Mouse (Mus musculus): ENCODE measurements around the gene Trnp1. TPM values are rescaled to one million over a fixed set of nuclear protein-coding genes. Genes with fewer than 3 reads are reported as not detected.

The Trnp1 gene
- polyA plus RNA-seq, 1 experiment from 2014 or later, result 6.4 TPM

GRCm38 (mm10) chr4:133473833-133474232 lies 24.5 kb downstream of the Trnp1 start:
- Histone ChIP-seq H3K27ac (no peak overlapping the region), H3K9ac (no peak overlapping the region), H3K27me3 (replicated peaks) (peaks cover 22% of the 10 kb centered on the region), H3K4me1 (no peaks in the 10 kb centered on the region), H3K9me3 (no peaks in the 10 kb centered on the region), H3K36me3 (replicated peaks) (no peaks in the 10 kb centered on the region), H3K4me2 (no peak overlapping the region), H3K4me3 (no peak overlapping the region)
- WGBS, result 66% methylated on average over 2 of the region's 2 CpGs
- no peak for ATAC-seq (replicated peaks)

GRCm38 (mm10) chr4:133471135-133471821 lies 27.1 kb downstream of the Trnp1 start:
- no peak overlapping the region for H3K4me3 ChIP-seq
- H3K36me3 ChIP-seq (replicated peaks), result no peaks in the 10 kb centered on the region
- H3K9ac ChIP-seq, result no peak overlapping the region
- no peaks in the 10 kb centered on the region for H3K9me3 ChIP-seq
- WGBS, result 78% methylated on average over 7 of the region's 7 CpGs
- no peak for ATAC-seq (replicated peaks)
- no peak overlapping the region for H3K4me2 ChIP-seq
- H3K27me3 ChIP-seq (replicated peaks), result peaks cover 13% of the 10 kb centered on the region
- no peak overlapping the region for H3K27ac ChIP-seq
- peaks cover 11% of the 10 kb centered on the region for H3K4me1 ChIP-seq

GRCm38 (mm10) chr4:133469122-133469521 lies 29.2 kb downstream of the Trnp1 start:
- Histone ChIP-seq H3K4me2 (no peak overlapping the region), H3K4me3 (no peak overlapping the region), H3K9me3 (no peaks in the 10 kb centered on the region), H3K36me3 (replicated peaks) (no peaks in the 10 kb centered on the region), H3K9ac (no peak overlapping the region), H3K4me1 (peaks cover 11% of the 10 kb centered on the region), H3K27ac (no peak overlapping the region), H3K27me3 (replicated peaks) (peaks cover 13% of the 10 kb centered on the region)
- WGBS, result 19% methylated on average over 12 of the region's 12 CpGs
- ATAC-seq (replicated peaks), result no peak

DNA sequence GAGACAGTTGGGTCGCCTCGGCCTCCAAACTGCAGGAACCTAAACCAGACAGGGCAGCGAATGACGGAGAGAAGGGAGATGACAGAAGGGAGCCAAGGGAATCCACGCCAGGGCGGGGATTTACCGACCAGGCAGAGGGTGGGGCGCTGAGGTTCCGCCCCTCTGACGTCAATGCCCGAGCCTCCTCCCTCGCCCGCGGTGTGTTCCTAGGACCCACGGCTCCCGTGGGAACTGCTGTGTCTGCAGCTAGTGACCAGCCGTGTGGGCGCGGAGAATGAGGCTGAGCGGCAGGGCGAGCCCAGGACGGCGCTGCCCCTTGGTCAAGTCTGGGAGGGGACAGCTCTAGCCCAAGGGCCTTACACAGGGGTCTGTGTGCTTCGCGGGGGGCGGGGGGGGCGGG lies 30.3 kb downstream of the Trnp1 start:
- WGBS, result under 1% methylated on average over 25 of the region's 27 CpGs
- ATAC-seq (replicated peaks), result no peak
- Histone ChIP-seq H3K27me3 (replicated peaks) (peaks cover 13% of the 10 kb centered on the region), H3K9me3 (no peaks in the 10 kb centered on the region), H3K4me1 (peaks cover 11% of the 10 kb centered on the region), H3K4me3 (peak overlapping the region; percentile 45), H3K36me3 (replicated peaks) (no peaks in the 10 kb centered on the region), H3K27ac (no peak overlapping the region), H3K9ac (peak overlapping the region; percentile 31), H3K4me2 (peak overlapping the region; percentile 93)

- Histone ChIP-seq H3K9ac (no peak overlapping the region), H3K4me2 (no peak overlapping the region), H3K36me3 (replicated peaks) (no peaks in the 10 kb centered on the region), H3K27me3 (replicated peaks) (no peaks in the 10 kb centered on the region), H3K4me3 (no peak overlapping the region), H3K9me3 (no peaks in the 10 kb centered on the region), H3K27ac (no peak overlapping the region), H3K4me1 (peaks cover 5% of the 10 kb centered on the region)
- 70% methylated on average over 6 of the region's 6 CpGs for WGBS
- ATAC-seq (replicated peaks), result no peak
Measured at GRCm38 (mm10) chr4:133463184-133463583, 35.2 kb downstream of the Trnp1 start.

GRCm38 (mm10) chr4:133461362-133461761 lies 37.0 kb downstream of the Trnp1 start:
- no peak for ATAC-seq (replicated peaks)
- Histone ChIP-seq H3K4me3 (no peak overlapping the region), H3K27me3 (replicated peaks) (no peaks in the 10 kb centered on the region), H3K9ac (no peak overlapping the region), H3K27ac (no peak overlapping the region), H3K36me3 (replicated peaks) (no peaks in the 10 kb centered on the region), H3K4me2 (no peak overlapping the region), H3K9me3 (no peaks in the 10 kb centered on the region), H3K4me1 (no peaks in the 10 kb centered on the region)
- WGBS, result 67% methylated on average over 4 of the region's 4 CpGs

DNA sequence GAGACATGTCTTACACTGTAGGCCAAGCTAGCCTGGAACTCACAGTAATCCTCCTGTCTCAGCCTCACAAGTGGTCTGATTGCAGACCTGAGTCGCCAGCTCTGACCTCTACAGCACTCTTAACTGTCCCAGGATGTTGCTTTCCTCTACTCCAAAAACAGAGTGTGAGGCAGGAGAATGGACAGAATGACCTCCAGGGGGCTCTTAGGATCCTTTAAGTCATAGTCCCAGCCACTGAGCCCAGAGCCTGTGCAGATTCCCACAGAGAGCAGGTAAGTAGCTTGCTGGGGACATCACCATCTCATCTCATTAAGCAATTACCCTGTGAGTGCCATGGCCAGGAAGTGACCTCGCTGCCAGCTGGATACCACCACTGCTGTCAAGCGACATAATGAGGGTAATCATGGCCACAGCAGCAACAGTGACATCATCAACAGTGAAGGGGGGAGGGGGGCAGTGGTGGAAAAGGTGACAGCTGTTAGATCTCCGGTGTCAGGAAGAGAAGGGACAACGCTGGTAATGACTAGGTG lies 37.5 kb downstream of the Trnp1 start:
- H3K9me3 ChIP-seq, result no peaks in the 10 kb centered on the region
- H3K4me2 ChIP-seq, result no peak overlapping the region
- H3K9ac ChIP-seq, result no peak overlapping the region
- H3K27ac ChIP-seq, result no peak overlapping the region
- H3K4me3 ChIP-seq, result no peak overlapping the region
- H3K36me3 ChIP-seq (replicated peaks), result no peaks in the 10 kb centered on the region
- no peaks in the 10 kb centered on the region for H3K4me1 ChIP-seq
- ATAC-seq (replicated peaks), result no peak
- WGBS, result 61% methylated on average over 5 of the region's 5 CpGs
- no peaks in the 10 kb centered on the region for H3K27me3 ChIP-seq (replicated peaks)

GRCm38 (mm10) chr4:133460006-133460405 lies 38.3 kb downstream of the Trnp1 start:
- no peak overlapping the region for H3K9ac ChIP-seq
- WGBS, result 73% methylated on average over 1 of the region's 1 CpGs
- no peaks in the 10 kb centered on the region for H3K36me3 ChIP-seq (replicated peaks)
- no peak overlapping the region for H3K4me2 ChIP-seq
- H3K27me3 ChIP-seq (replicated peaks), result no peaks in the 10 kb centered on the region
- no peaks in the 10 kb centered on the region for H3K4me1 ChIP-seq
- ATAC-seq (replicated peaks), result no peak
- no peak overlapping the region for H3K4me3 ChIP-seq
- no peak overlapping the region for H3K27ac ChIP-seq
- H3K9me3 ChIP-seq, result no peaks in the 10 kb centered on the region

GRCm38 (mm10) chr4:133458044-133458443 lies 40.3 kb downstream of the Trnp1 start:
- no peaks in the 10 kb centered on the region for H3K4me1 ChIP-seq
- no peak overlapping the region for H3K9ac ChIP-seq
- H3K36me3 ChIP-seq (replicated peaks), result no peaks in the 10 kb centered on the region
- 66% methylated on average over 3 of the region's 3 CpGs for WGBS
- no peak overlapping the region for H3K4me3 ChIP-seq
- no peak for ATAC-seq (replicated peaks)
- H3K27ac ChIP-seq, result no peak overlapping the region
- H3K9me3 ChIP-seq, result no peaks in the 10 kb centered on the region
- no peaks in the 10 kb centered on the region for H3K27me3 ChIP-seq (replicated peaks)
- H3K4me2 ChIP-seq, result no peak overlapping the region

DNA sequence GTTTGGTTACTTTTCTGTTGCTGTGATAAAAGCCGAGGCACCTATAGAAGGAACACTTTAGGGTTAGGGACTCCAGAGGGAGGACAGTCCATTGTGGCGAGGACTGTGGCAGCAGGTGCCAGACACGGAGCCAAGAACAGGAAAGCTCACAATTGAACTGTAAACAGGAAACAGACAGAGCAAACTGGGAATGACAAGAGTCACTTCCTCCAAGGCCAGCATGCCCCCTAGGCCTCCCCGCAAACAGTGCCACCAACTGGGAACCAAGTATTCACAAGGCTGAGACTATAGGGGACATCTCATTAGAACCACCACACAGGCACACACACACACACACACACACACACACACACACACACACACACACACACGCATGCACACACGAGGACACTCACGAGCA lies 45.9 kb downstream of the Trnp1 start:
- Histone ChIP-seq H3K9me3 (no peaks in the 10 kb centered on the region), H3K4me2 (no peak overlapping the region), H3K4me1 (0 out of 2 replicates have a peak, but pooled peaks cover 2% of the 10 kb centered on the region), H3K4me3 (no peak overlapping the region), H3K27ac (no peak overlapping the region), H3K27me3 (replicated peaks) (no peaks in the 10 kb centered on the region), H3K36me3 (replicated peaks) (no peaks in the 10 kb centered on the region), H3K9ac (no peak overlapping the region)
- no peak for ATAC-seq (replicated peaks)
- 70% methylated on average over 7 of the region's 7 CpGs for WGBS

- Histone ChIP-seq H3K4me2 (no peak overlapping the region), H3K27ac (no peak overlapping the region), H3K4me3 (no peak overlapping the region), H3K4me1 (0 out of 2 replicates have a peak, but pooled peaks cover 2% of the 10 kb centered on the region), H3K9me3 (no peaks in the 10 kb centered on the region), H3K36me3 (replicated peaks) (no peaks in the 10 kb centered on the region), H3K9ac (no peak overlapping the region), H3K27me3 (replicated peaks) (no peaks in the 10 kb centered on the region)
- 11% methylated on average over 10 of the region's 10 CpGs for WGBS
- no peak for ATAC-seq (replicated peaks)
Measured at GRCm38 (mm10) chr4:133451536-133451935, 46.8 kb downstream of the Trnp1 start.

- H3K36me3 ChIP-seq (replicated peaks), result no peaks in the 10 kb centered on the region
- H3K4me3 ChIP-seq, result no peak overlapping the region
- no peak overlapping the region for H3K9ac ChIP-seq
- no peaks in the 10 kb centered on the region for H3K27me3 ChIP-seq (replicated peaks)
- H3K4me2 ChIP-seq, result 0 out of 2 replicates have a peak overlapping the region, but pooled peaks have one; percentile 17
- no peaks in the 10 kb centered on the region for H3K9me3 ChIP-seq
- 0 out of 2 replicates have a peak, but pooled peaks cover 2% of the 10 kb centered on the region for H3K4me1 ChIP-seq
- ATAC-seq (replicated peaks), result no peak
- no peak overlapping the region for H3K27ac ChIP-seq
- WGBS, result 16% methylated on average over 13 of the region's 13 CpGs
Measured at GRCm38 (mm10) chr4:133449726-133450125, 48.6 kb downstream of the Trnp1 start.
